Mouse (Mus musculus) hindbrain, postnatal 0 days (tissue): ENCODE data around the gene Adam17. TPM values are rescaled to one million over a fixed set of nuclear protein-coding genes. Genes with fewer than 3 reads are reported as not detected.

ENCODE experiments used
- ATAC-seq: fragments of 200-750 bp; cut with Nextera tagmentation; 2 replicates; pipeline ENCODE4 v1.8.0; 2017; ENCODE audit warnings: mild to moderate bottlenecking, moderate TSS enrichment, moderate library complexity
- DNase-seq: peaks from one replicate; pipeline ENCODE4 v3.0.0-alpha.2; 2015; ENCODE audit warnings: low spot score
- H3K27ac ChIP-seq: fragments of 300-500 bp; sonication (generic); 2 replicates; pipeline ENCODE4 v1.5.1; 2014; ENCODE audit warnings: mild to moderate bottlenecking
- H3K27me3 ChIP-seq: fragments of 300-500 bp; sonication (generic); 2 replicates; pipeline ENCODE4 v1.6.1; 2014; ENCODE audit warnings: low read length, mixed read lengths; ENCODE audit not compliant: insufficient read depth
- H3K36me3 ChIP-seq: fragments of 300-500 bp; sonication (generic); 2 replicates; pipeline ENCODE4 v1.6.1; 2014; ENCODE audit warnings: low read length, mixed read lengths; ENCODE audit not compliant: insufficient read depth
- H3K4me1 ChIP-seq: fragments of 300-500 bp; sonication (generic); 2 replicates; pipeline ENCODE4 v1.6.1; 2014; ENCODE audit warnings: antibody characterized with exemption, low read length, mixed read lengths; ENCODE audit not compliant: insufficient read depth
- H3K4me2 ChIP-seq: fragments of 300-500 bp; sonication (generic); 2 replicates; pipeline ENCODE4 v1.6.1; 2014; ENCODE audit warnings: low read depth, mild to moderate bottlenecking, low read length, moderate library complexity, mixed read lengths
- H3K4me3 ChIP-seq: fragments of 300-500 bp; sonication (generic); 2 replicates; pipeline ENCODE4 v1.5.1; 2014; ENCODE audit warnings: low read length
- H3K9ac ChIP-seq: fragments of 300-500 bp; sonication (generic); replicated peaks from 2 replicates; pipeline ENCODE4 v1.6.1; 2014; ENCODE audit warnings: mild to moderate bottlenecking, low read length, moderate library complexity, mixed read lengths
- H3K9me3 ChIP-seq: fragments of 300-500 bp; sonication (generic); 2 replicates; pipeline ENCODE4 v1.6.1; 2016; ENCODE audit warnings: low read length, mixed read lengths
- CTCF ChIP-seq: IDR thresholded peaks from 2 replicates; pipeline ENCODE4 v1.5.1; 2016; ENCODE audit warnings: antibody characterized with exemption, control low read depth, low read depth
- WGBS: fragments of 180-500 bp; shearing (Covaris S2); extraction: QIAGEN DNeasy Blood & Tissue Kit; methylation state at CpG from one replicate; pipeline ENCODE4 v1.1.7; 2014; 5-methylcytosine and 5-hydroxymethylcytosine counted together
- polyA plus RNA-seq: library from polyadenylated mRNA; unstranded; fragments of >200 nt; fragmentation: Nextera tagmentation; extraction: Ambion mirVana; gene quantifications from 2 replicates; pipeline ENCODE4 v1.2.1, GENCODE M21; 2015
- total RNA-seq: library from RNA; depleted of rRNA; stranded (reverse); fragments of >200 nt; gene quantifications from 2 replicates; pipeline ENCODE4 v1.2.3, GENCODE M21; 2014; rRNA removed

Adam17 gene
- total RNA-seq (16.4 and 18.9 TPM in 2 replicates), polyA plus RNA-seq (13.9 and 15.7 TPM in 2 replicates)

DNA sequence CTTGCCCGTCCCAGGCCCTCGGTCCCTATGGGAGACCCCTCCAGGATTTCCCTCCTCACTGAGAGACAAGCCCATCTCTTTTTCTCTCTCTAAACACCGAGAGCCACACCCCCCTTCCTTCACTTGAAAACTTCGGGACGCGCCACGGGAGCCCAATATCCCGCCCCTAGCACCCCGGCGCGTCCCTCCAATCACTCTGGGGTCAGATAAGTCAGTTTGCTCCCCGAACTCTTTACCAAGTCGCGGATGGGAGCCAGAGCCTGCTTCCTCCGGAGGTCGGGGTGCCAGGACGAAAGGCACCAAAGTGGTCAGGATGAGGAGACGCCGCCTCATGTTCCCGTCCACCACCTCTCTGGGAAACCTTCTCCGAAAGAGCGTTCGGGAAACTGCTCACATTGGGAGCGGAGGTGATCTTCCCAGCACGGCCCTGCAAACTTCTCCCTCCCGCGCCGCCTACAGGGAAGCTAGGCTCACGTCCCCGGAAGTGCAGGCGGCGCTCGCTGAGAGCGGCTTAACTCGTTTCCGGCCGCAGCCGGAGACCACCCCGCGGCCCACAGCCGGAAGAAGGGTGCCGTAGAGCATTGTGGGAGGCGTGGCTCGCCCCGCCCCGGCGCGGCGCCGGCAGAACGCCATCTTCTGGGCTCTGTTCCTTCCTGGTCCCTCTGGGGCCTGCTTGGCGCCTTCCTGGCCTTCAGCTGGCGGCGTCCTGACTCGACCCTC, at the start of gene Adam17:
Gene Adam17, minus strand, starts transcription at position 533 of the 720 bp plus-strand sequence.
- Histone ChIP-seq H3K27ac (peak within 1 kb of the TSS; percentile 92), H3K4me3 (peak within 1 kb of the TSS; percentile 82), H3K4me1 (no peaks in the 10 kb centered on the region; the same call in 1 of the 2 replicates), H3K4me2 (peak within 1 kb of the TSS; percentile 69), H3K9me3 (no peaks in the 10 kb centered on the region), H3K9ac (peak within 1 kb of the TSS; percentile 75), H3K36me3 (no peaks in the 10 kb centered on the region), H3K27me3 (no peaks in the 10 kb centered on the region)
- peak; percentile 98 for DNase-seq
- under 1% methylated on average over 55 of the region's 55 CpGs for WGBS
- ATAC-seq = peak; percentile 98
- peak; percentile 78 for TF ChIP-seq CTCF

DNA sequence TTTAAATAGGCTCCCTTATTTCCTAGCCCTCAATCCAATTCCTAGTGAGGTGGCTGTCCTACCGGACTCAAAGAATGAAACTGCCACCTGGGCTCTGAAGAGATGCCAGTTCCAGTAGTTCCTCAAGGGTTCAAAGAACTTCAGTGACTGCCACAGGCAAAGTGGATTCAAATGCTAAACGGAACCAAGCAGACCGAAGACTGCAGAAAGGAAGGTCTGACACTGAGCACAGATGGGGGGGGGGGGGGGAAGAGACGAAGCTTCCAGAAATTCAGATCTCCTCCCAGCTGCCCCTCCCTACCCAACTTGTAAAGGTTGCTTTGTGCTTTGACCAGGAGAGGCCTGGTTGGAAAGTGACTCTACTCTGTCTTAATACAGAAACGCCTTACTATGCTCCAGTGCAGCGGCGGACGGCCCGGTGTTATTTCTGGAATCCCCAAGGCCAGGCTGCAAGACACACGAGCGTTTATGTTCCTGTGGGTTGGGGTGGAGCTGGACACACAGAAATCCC, 45.2 kb upstream of the Adam17 start:
- H3K4me2 ChIP-seq = peak overlapping the region; percentile 70
- H3K4me3 ChIP-seq = peak overlapping the region; percentile 99
- no peaks in the 10 kb centered on the region for H3K36me3 ChIP-seq
- no peaks in the 10 kb centered on the region for H3K27me3 ChIP-seq
- no peak for ATAC-seq
- H3K9me3 ChIP-seq = no peaks in the 10 kb centered on the region
- peak; percentile 13 for DNase-seq
- WGBS = 26% methylated on average over 11 of the region's 11 CpGs
- no peak for TF ChIP-seq CTCF
- peak overlapping the region; percentile 100 for H3K27ac ChIP-seq
- peaks cover 16% of the 10 kb centered on the region for H3K4me1 ChIP-seq
- peak overlapping the region; percentile 71 for H3K9ac ChIP-seq

GRCm38 (mm10) chr12:21418083-21418482, 44.7 kb upstream of the Adam17 start:
- 4% methylated on average over 10 of the region's 10 CpGs for WGBS
- no peaks in the 10 kb centered on the region; the same call in 1 of the 2 replicates for H3K36me3 ChIP-seq
- no peak for ATAC-seq
- H3K27me3 ChIP-seq = no peaks in the 10 kb centered on the region
- H3K4me1 ChIP-seq = peaks cover 16% of the 10 kb centered on the region
- H3K9ac ChIP-seq = peak overlapping the region; percentile 71
- peak overlapping the region; percentile 70 for H3K4me2 ChIP-seq
- H3K27ac ChIP-seq = peak overlapping the region; percentile 100
- peak overlapping the region; percentile 99 for H3K4me3 ChIP-seq
- no peaks in the 10 kb centered on the region for H3K9me3 ChIP-seq
- TF ChIP-seq CTCF = no peak
- peak; percentile 34 for DNase-seq

DNA sequence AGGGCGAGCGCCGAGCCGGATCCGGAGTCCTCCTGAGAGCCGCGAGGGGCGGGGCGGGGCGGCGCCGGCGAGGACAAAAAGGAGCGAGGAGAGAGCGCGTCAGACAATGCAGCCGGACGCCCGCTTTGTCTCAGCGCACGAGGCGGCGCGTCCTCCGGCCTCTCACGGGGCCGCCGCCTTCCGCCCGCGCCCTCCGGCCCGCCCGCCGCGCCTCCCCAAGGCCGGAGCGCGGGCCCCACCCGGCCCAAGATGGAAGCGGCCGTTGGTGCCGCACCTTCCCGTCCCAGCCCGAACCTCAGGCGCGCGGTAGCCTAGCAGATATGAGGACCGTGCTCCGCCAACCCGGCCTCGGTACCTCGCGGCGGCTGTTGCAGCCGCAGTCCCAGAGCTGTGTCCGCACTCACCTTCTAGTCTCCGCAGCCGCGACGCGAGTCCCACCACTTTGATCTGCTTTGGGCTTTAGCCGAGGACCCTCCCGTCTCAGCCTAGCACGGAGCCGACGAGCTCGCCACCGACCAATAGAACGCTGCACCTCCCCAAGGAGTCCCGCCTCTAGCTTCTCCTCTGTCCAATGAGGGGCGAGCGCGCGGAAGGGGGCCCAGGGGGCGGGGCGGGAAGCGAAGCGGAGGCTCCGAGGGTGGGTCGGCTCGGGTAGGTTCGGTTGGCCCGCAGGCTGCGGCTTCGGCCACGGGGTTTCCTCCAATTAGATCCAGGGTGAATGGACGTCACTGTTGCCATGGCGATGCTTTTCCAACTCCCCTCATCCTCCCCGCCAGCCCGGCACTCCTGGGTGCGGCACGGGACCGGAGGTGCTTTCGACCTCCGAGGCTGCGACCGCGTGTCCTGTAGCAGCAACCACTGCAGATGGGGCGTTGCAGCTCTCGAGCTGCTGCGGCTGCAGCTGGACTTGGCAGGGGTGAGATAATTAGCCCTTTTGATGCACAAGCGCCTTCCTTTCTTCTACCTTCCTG, 44.0 kb upstream of the Adam17 start, which contains the start of gene Ywhaq:
Gene Ywhaq, minus strand, starts transcription at position 538 of the 971 bp plus-strand sequence.
- peak within 1 kb of the TSS; percentile 99 for H3K9ac ChIP-seq
- H3K27ac ChIP-seq = peak within 1 kb of the TSS; percentile 100
- H3K36me3 ChIP-seq = peaks cover 3% of the 10 kb centered on the region; the same call in 1 of the 2 replicates
- TF ChIP-seq CTCF = 0 out of 2 replicates have a peak, but pooled peaks have one; percentile 5
- peaks cover 16% of the 10 kb centered on the region for H3K4me1 ChIP-seq
- H3K27me3 ChIP-seq = no peaks in the 10 kb centered on the region
- peak within 1 kb of the TSS; percentile 70 for H3K4me2 ChIP-seq
- H3K4me3 ChIP-seq = peak within 1 kb of the TSS; percentile 99
- ATAC-seq = peak; percentile 99
- H3K9me3 ChIP-seq = no peaks in the 10 kb centered on the region
- DNase-seq = peak; percentile 99
- WGBS = under 1% methylated on average over 87 of the region's 103 CpGs

- Histone ChIP-seq H3K27me3 (no peaks in the 10 kb centered on the region), H3K4me1 (peaks cover 16% of the 10 kb centered on the region), H3K4me3 (peak overlapping the region; percentile 99), H3K9ac (peak overlapping the region; percentile 99), H3K27ac (peak overlapping the region; percentile 58), H3K9me3 (no peaks in the 10 kb centered on the region), H3K4me2 (peak overlapping the region; percentile 66), H3K36me3 (peaks cover 10% of the 10 kb centered on the region; the same call in 1 of the 2 replicates)
- ATAC-seq = no peak
- no peak for TF ChIP-seq CTCF
- under 1% methylated on average over 13 of the region's 15 CpGs for WGBS
- peak; percentile 8 for DNase-seq
Observed at GRCm38 (mm10) chr12:21416506-21416905, 43.1 kb upstream of the Adam17 start.

DNA sequence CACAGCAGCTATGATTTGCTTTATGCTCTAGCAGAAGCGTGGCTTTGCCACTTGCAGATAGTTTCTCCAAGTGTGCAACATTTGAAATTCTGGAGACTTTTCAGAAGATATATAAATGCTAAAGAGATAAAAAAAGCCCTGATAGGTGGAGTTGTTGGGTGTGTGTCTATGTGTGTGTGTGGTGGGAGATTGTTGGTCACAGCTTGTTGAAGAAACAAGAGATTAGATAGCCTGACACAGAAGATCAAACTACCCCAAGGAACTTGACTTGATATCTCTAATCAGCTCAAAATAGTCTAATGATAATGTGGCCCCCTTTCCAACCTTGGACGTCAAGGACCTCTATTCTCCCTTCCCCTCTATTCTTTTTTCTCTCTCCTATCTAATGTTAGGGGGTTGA, 37.2 kb upstream of the Adam17 start:
- no peak for TF ChIP-seq CTCF
- H3K9me3 ChIP-seq = no peaks in the 10 kb centered on the region
- H3K27ac ChIP-seq = no peak overlapping the region
- WGBS = 83% methylated on average over 2 of the region's 2 CpGs
- H3K4me3 ChIP-seq = no peak overlapping the region
- no peak overlapping the region for H3K9ac ChIP-seq
- no peak overlapping the region for H3K4me2 ChIP-seq
- ATAC-seq (no peak), DNase-seq (no peak)
- peaks cover 12% of the 10 kb centered on the region for H3K4me1 ChIP-seq
- H3K36me3 ChIP-seq = peaks cover 19% of the 10 kb centered on the region; the same call in 1 of the 2 replicates
- no peaks in the 10 kb centered on the region for H3K27me3 ChIP-seq
